36 mouse cellular contexts compared by ENCODE assay signal in the genomic region with DNA sequence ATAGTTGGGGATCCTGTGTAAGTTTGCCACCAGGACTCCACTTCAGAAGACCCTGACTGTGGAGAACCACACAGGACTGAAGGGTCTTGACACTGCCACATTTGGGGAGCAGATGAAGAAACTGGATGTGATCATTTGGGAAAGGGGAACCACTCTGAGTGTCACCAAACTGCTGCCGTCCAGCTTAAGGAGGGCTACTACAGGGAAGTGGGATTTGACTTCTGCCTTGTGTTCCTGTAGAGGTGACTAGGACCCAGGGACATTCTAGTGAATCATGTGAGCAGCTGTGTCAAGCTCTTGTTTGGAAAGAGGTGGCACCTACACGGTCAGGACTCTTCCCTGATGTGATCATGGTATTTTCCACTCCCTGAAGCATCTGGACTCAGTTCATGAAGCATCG. TPM values are rescaled to one million over a fixed set of nuclear protein-coding genes. Genes with fewer than 3 reads are reported as not detected.
"Had no signal": no experiment of that assay in that cellular context is flagged by ENCODE, and none has a peak within 500 bp of the region (broad histone marks: within the 10 kb centered on the region; RNA-seq: fewer than 3 reads in every experiment).

No protein-coding gene starts in this region.

- ATAC-seq: hindbrain, embryonic 16.5 days; inflammation-experienced regulatory T-cells, adult 6 months; intestine, embryonic 16.5 days; liver, embryonic 12.5 days had no signal

- H3K9ac ChIP-seq: heart, embryonic 12.5 days; hindbrain, embryonic 12.5 days; hindbrain, embryonic 14.5 days; kidney, embryonic 15.5 days; limb, embryonic 13.5 days; limb, embryonic 15.5 days; liver, embryonic 12.5 days had no signal

- H3K4me2 ChIP-seq: heart, embryonic 12.5 days; hindbrain, embryonic 12.5 days; hindbrain, embryonic 14.5 days; kidney, embryonic 15.5 days; limb, embryonic 13.5 days; limb, embryonic 15.5 days; liver, embryonic 12.5 days had no signal

- DNase-seq: gastrocnemius, postnatal 14 days; gastrocnemius, postnatal 36 days; heart, adult 18-20 months; heart, postnatal 10 days; heart, postnatal 4 days; kidney, adult 11 months; kidney, adult 2 months; kidney, adult 9 months; kidney, postnatal 14 days; kidney, postnatal 36 days; layer of hippocampus, adult 9-11 months; layer of hippocampus, postnatal 36 days; left cerebral cortex, postnatal 4 days had no signal

- H3K4me3 ChIP-seq: heart, embryonic 10.5 days; heart, embryonic 12.5 days; hindbrain, embryonic 10.5 days; hindbrain, embryonic 12.5 days; kidney, embryonic 15.5 days; limb, embryonic 13.5 days; limb, embryonic 15.5 days; liver, embryonic 12.5 days had no signal

- H3K27ac ChIP-seq: heart, embryonic 10.5 days; hindbrain, embryonic 10.5 days; hindbrain, embryonic 12.5 days; hindbrain, embryonic 14.5 days; kidney, embryonic 15.5 days; kidney, postnatal 0 days; limb, embryonic 13.5 days; limb, embryonic 15.5 days; liver, embryonic 12.5 days had no signal

- H3K4me1 ChIP-seq: heart, embryonic 10.5 days; heart, embryonic 12.5 days; hindbrain, embryonic 10.5 days; hindbrain, embryonic 12.5 days; limb, embryonic 13.5 days; liver, embryonic 12.5 days had no signal

- H3K36me3 ChIP-seq: heart, embryonic 10.5 days; heart, embryonic 12.5 days; hindbrain, embryonic 10.5 days; hindbrain, embryonic 12.5 days; kidney, embryonic 15.5 days; limb, embryonic 13.5 days; limb, embryonic 15.5 days; liver, embryonic 12.5 days had no signal

- H3K9me3 ChIP-seq: heart, embryonic 10.5 days; heart, embryonic 12.5 days; hindbrain, embryonic 10.5 days; hindbrain, embryonic 12.5 days; kidney, embryonic 15.5 days; limb, embryonic 13.5 days; limb, embryonic 15.5 days; liver, embryonic 12.5 days had no signal

RNA-seq across cellular contexts. Expression of a gene that starts 5.0 kb away (rescaled TPM):
- total RNA-seq: layer of hippocampus, adult 18-20 months; layer of hippocampus, adult 8-10 months; layer of hippocampus, postnatal 14 days; layer of hippocampus, postnatal 36 days; left cerebral cortex, adult 18-20 months; left cerebral cortex, adult 8-10 months; left cerebral cortex, postnatal 10 days; left cerebral cortex, postnatal 25 days; left cerebral cortex, postnatal 4 days; liver, adult 2 months had no signal
- polyA plus RNA-seq: frontal cortex, adult 2 months; heart, embryonic 12.5 days; hindbrain, embryonic 14.5 days; large intestine, adult 2 months; liver, adult 2 months; liver, embryonic 12.5 days had no signal
